In the genomic region with DNA sequence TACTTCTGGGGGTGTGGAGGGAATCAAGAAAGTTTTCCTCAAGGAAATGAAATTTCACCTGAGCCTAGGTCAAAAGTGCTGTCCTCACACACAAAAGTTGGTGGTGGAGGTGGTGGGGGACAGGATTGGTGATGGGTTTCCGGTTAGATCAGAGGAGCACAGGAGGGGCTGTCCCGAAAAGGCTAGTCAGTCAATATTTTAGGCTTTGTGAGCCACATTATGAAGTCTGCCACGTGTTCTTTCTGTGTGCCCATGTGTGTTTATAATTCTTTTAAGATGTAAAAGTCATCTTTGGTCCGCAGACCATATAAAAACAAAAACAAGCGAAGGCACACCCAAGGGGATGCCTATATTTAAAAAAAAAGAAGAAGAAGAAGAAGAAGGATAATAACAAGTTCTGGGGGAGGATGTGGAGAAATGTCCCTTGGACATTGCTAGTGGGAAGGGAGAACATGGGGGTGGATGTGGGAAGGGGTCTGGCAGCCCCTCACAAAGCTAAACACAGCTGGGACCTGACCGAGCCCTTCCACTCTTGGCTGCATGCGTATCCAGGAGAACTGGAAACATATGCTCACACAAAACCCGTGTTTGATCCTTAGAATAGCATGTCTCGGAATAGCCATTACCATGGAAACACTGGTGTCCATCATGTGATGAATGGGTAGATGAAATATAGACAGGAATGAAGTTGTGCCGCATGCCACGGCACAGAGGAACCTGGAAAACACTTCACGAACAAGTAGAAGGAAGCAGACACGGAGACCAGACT, we compare ENCODE assay signal across 14 mouse cellular contexts.
DNase-seq lines count a peak whose midpoint lies in the region.
"Had no signal": no experiment of that assay in that cellular context is flagged by ENCODE, and none has a peak within 500 bp of the region (broad histone marks: within the 10 kb centered on the region; RNA-seq: fewer than 3 reads in every experiment).

No protein-coding gene starts in this region.

- intact Hi-C loops in left cerebral cortex, postnatal 4 days (cut with DNase I): no loop called here
- intact Hi-C loops in left cerebral cortex, postnatal 14 days (cut with DNase I): no loop called here

- DNase-seq in embryo, embryonic 10.5 days (ENCODE audit: low spot score): peak; percentile 31
- no peak for DNase-seq in embryo, embryonic 10 days (ENCODE audit: low spot score)
- peak; percentile 34 for DNase-seq in left cerebral cortex, adult 11 months (ENCODE audit: low spot score)
- DNase-seq in left cerebral cortex, postnatal 4 days: no peak
- peak; percentile 55 to 74 for DNase-seq in left cerebral cortex, postnatal 14 days (ENCODE audit: low spot score in 2 of 2)
- DNase-seq in right cerebral cortex, postnatal 36 days (ENCODE audit: low spot score in 2 of 2): peak; percentile 46 to 70
- no peak for DNase-seq in spleen, postnatal 36 days (ENCODE audit: low spot score in 2 of 2)
- no peak for DNase-seq in gastrocnemius, postnatal 10 days
- DNase-seq: adrenal gland, adult 8-10 months; cerebellum, postnatal 14 days; heart, adult 2 months; heart, postnatal 14 days; liver; thymus, postnatal 36 days had no signal

Comparison
In these comparisons a context has a peak if more than half of its experiments do, and no peak if none do; other contexts are left out.
1. DNase-seq: peak in embryo, embryonic 10.5 days (single experiment), left cerebral cortex, adult 11 months (single experiment), left cerebral cortex, postnatal 14 days (2 of 2) and right cerebral cortex, postnatal 36 days (2 of 2); none in embryo, embryonic 10 days (single experiment), left cerebral cortex, postnatal 4 days (single experiment), spleen, postnatal 36 days (0 of 2) and gastrocnemius, postnatal 10 days (single experiment).